Mouse (Mus musculus) T-helper 2 cell (primary cell): ENCODE measurements at regions not wholly inside any gene's neighbourhood (a gene's known extent, or its start where the extent isn't known, plus 50 kb on each side); places are given as distances from the start of the nearest gene placed in this dataset.

Source experiments
- in situ Hi-C: fragments of 300-600 bp; cut with MboI, MseI; formaldehyde crosslinking; loops from one replicate; pipeline ENCODE4 v1.15.1; 2025; ENCODE audit warnings: high pct_unique_total_duplicates

DNA sequence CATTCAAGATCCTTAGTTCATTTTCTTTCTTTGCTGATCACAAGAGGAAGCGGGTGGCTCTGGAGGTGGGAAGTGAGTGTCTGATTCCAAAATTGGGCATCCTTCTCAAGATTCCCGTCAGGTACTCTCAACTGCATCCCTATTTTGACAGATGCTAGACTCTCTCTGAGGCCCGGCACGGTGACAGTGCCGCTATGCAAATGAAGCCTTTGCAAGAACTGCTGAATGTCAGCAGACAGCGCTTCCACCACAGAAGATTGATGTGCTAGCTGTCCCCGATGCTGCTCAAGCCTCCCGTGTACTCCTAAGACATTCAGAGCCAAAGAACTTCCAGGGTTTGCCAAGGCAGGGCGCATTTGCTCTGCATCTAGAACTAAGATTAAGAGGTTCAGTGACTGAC is 50.9 kb upstream of the Cpne4 start:
- in situ Hi-C loops: no loop called here

DNA sequence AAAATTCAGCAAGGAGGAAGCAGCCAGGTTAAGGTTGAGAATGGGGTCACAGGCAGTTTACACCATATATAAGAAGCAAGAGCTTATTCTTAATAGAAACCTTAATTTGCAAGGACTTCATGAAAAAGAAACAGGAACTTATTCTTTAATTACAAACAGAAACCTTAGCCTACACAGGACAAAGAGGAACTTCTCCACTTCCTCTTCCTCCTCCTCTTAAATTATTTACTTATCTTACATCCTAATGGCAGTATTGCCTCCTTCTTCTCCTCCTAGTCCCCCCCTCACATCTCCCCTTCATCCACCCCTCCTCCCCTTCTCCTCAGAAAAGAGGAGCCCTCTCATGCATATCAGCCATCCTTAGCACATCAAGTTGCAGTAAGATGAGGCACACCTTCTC is 56.4 kb upstream of the Cpne4 start:
- in situ Hi-C loops: no loop called here

DNA sequence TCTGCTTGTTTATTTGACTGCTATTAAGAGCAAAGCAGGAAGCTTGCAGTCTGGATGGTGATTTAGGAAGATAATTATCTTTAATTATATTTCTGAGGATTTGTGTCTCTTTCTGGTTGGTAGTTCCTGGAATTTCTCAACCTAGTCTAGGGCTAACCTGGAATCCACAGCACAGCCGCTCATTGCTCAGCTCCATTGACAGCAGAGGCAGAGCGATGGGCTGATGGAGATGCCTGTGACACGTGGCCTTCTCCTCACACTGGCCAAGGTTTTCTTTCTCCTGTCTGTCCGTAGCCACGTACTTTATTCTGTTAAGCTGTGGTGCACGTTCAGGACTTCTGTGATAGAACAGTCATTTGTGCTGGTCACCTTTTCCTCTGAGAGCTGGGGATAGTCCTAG is 57.7 kb upstream of the Cpne4 start:
- in situ Hi-C loops: loop anchor here (10.0 kb wide), 1 partner anchor 385 kb away; no protein-coding TSS in a partner anchor

DNA sequence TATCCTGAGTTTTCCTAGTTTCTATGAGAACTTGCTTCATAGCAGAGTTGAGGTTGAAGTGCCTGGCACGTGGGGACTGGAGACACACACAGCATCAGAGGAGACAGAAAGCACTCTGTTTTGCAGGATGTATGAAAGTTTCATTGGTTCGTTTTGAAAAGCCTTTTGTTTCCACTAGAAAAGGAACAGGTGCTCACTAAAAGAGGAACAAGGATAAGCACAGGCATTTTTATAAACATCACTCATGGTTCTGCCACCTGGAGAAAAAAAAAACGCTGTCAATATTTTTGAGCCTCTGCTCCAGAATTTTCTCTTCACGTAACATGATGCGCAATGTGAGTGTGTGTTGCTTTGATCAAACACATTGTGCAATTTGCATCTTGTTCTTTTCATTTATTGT is 64.6 kb upstream of the Cpne4 start:
- in situ Hi-C loops: loop anchor here (10.0 kb wide), 1 partner anchor 392 kb away; no protein-coding TSS in a partner anchor

GRCm38 (mm10) chr9:104480683-104481082 is 66.4 kb upstream of the Cpne4 start:
- in situ Hi-C loops: loop anchor here (10.0 kb wide), 1 partner anchor 394 kb away; no protein-coding TSS in a partner anchor

DNA sequence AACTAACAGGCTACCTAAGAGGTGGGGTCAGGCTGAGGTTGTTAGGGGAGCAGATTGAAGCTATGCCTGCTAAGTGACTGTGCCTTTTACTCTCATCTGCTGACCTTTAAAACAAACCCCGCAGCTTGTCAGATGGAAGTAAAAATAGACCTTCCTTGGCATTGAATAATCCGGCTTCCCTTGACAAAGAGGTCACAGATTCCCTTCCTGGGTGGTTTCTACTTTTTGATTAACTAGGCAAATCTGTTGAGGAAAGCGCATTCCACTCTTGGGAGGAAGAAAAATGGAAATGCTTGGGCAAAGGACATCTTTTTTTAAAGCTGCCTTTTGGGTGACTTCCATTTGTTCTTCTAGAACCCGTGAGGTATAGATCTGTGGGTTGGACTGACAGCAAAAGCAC is 72.3 kb upstream of the Cpne4 start:
- in situ Hi-C loops: no loop called here

DNA sequence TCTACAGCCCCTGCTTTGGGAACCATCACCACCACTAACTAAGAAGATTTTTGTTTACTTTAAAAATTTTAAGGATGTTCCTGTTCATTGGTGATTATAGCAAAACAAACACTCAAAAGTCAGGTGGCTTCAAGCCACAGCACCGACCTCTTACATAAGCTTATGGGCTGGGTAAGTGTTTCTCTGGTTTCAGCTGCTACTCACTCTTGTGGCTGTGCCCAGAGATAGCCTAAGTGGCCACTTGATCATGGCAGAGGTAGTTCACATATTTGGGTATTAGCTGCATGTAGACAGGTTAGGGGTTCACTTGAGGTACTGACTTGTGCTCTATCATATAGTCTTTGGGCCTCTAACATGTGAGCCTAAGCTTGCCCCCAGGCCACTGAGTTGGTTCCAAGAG is 79.8 kb upstream of the Cpne4 start:
- in situ Hi-C loops: no loop called here

GRCm38 (mm10) chr9:104463701-104464100 is 83.4 kb upstream of the Cpne4 start:
- in situ Hi-C loops: no loop called here

DNA sequence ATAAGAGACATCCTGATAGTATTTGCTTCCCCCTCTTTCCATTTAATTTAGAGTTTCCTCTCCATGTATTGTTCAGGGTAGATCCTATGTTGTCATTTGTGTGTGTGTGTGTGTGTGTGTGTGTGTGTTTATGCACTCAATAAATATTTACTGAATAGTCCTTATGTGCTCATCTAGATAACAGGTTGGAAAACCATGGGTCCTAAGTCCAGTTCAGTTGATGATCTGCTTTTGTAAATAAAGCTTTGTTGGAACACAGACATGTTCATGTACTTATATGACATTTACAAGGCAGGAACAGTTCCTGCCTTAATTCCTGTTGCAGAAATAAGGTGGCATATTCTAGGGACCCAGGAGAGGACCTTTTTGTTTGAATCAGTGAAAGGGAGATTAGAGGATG is 87.0 kb upstream of the Cpne4 start:
- in situ Hi-C loops: no loop called here

GRCm38 (mm10) chr9:104457635-104458034 is 89.5 kb upstream of the Cpne4 start:
- in situ Hi-C loops: no loop called here

GRCm38 (mm10) chr9:104448577-104449165 is 98.4 kb upstream of the Cpne4 start:
- in situ Hi-C loops: no loop called here

- in situ Hi-C loops: no loop called here
Observed at GRCm38 (mm10) chr9:104444906-104445305, 102.2 kb upstream of the Cpne4 start.

GRCm38 (mm10) chr9:104443236-104443635 is 103.8 kb upstream of the Cpne4 start:
- in situ Hi-C loops: no loop called here

DNA sequence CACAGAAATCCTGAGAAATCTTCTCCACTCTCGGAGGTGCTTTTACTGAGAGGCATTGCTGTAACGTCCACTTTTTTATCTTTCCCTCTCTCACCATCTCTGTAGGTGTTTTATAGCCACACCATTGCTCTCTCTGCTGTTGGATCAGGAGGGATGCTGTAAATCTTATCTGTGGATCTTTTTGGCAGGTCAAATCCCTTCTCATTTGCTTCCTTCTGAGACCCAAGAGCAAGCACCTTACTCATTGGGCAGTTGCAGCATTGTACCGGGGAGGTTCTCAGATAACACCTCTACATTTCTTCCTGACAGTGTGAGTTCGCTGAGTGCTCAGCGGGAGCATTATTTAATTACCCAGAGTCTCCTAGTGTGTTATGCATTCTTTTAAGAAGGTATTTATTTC is 75.5 kb upstream of the Acpp start:
- in situ Hi-C loops: no loop called here

GRCm38 (mm10) chr9:104410211-104410610 is 72.7 kb upstream of the Acpp start:
- in situ Hi-C loops: no loop called here

- in situ Hi-C loops: no loop called here
Observed at GRCm38 (mm10) chr9:104409381-104409780, 71.8 kb upstream of the Acpp start.

- in situ Hi-C loops: no loop called here
Observed at GRCm38 (mm10) chr9:104408571-104409294, 71.2 kb upstream of the Acpp start.

DNA sequence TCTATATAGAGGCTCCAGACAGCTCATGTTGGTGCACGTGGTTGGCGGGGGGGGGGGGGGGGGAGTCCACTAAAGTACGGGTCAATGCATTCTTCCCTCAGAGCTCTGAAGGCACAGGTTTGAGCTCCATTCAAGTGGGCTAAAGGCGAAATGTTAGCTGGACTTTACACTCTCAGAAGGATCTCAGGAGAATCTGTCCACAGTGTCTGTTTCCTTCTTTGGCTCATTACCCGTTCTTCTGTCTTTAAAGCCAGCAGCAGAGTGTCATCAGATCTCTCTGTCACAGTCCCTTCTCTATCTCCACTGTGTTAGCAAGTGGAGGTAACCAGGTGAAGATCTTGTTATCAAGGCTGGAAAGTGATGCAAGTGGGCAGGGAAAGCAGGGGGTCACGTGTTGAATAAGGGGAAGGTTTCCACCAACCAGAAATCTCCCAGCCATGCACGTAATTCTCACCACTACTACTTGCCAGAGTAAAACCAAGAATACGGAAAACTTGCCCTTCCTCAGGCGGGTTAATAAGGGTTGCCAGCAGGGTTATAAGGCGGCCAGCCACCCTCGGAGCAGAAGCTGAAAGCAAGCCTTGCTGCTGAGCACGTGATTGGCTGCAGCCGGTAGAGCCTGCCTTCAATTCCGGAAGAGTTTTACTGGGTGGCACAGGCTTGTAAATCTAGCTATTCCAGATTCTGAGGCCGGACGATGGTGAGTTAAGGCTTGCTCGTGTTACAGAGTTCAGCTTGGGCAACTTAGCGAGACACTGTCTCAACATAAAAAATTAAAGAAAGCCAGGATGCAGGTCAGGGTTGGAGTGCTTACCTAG is 70.2 kb upstream of the Acpp start:
- in situ Hi-C loops: no loop called here

GRCm38 (mm10) chr9:104407011-104407410 is 69.5 kb upstream of the Acpp start:
- in situ Hi-C loops: no loop called here

GRCm38 (mm10) chr9:104406491-104406890 is 68.9 kb upstream of the Acpp start:
- in situ Hi-C loops: no loop called here

- in situ Hi-C loops: no loop called here
Observed at GRCm38 (mm10) chr9:104403863-104404262, 66.3 kb upstream of the Acpp start.

DNA sequence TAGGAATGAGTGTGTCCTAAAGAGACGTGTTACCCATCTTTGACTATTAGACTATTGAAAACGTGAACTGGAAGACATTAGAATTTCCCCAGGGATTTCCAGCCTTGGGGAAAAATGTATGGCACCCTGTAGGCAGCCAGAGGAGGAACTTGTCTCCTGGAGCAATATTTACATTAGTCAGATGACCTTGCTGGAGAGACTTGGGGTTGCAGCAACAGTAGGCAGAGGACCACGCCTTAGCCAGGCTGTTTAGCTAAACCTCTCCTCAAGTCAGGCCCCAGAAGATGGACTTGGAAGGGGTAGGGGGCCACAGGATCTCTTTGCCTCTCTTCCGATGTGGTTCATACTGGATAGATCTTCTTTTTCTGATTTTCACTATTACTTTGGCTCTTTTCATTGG is 64.1 kb upstream of the Acpp start:
- in situ Hi-C loops: no loop called here

DNA sequence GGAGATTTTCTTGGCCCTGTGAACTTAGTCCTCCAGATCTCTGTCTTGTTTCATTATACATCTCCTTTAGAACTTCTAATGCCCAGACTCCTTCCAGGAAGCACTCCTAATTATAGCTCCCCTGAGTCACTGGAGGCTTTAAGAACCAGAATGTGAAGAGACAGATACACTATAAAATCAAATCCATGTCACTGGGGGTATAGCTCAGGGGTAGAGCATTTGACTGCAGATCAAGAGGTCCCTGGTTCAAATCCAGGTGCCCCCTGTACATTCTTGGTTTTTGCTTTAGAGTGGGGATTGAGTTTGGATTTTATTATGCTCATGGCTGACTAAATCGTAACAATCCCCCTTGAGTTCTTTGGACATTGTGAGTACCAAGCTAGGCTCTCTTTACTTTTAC is 62.4 kb upstream of the Acpp start:
- in situ Hi-C loops: no loop called here
